28 mouse cellular contexts compared by ENCODE assay signal in the genomic region with DNA sequence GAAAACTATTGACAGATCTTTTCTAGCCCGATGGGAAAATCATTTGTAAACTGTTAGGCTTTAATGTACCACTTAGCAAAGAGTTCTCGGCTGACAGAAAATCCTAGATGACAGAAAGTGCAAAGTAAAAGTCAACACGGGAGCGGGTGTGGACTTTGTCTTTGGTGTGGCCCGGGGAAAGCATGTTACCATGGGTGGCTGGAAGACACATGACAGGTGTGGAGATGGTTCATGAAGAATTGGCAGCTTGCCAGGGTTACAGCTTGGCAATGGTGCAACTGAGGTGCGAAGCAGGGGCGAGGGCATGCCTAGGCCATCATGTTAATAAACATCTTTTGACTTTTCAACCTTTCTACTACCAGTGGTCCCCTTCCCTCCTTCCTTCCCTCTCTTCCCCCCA.
DNase-seq lines count a peak whose midpoint lies in the region; ATAC-seq lines count a peak whose summit lies in the region.
"Had no signal": no experiment of that assay in that cellular context is flagged by ENCODE, and none has a peak within 500 bp of the region (broad histone marks: within the 10 kb centered on the region; RNA-seq: fewer than 3 reads in every experiment).

No protein-coding gene starts in this region.

- H3K9ac ChIP-seq in intestine, embryonic 15.5 days, result no peak overlapping the region
- H3K9ac ChIP-seq in stomach, embryonic 15.5 days, result no peak overlapping the region
- H3K9ac ChIP-seq: embryonic facial prominence, embryonic 15.5 days; forebrain, embryonic 12.5 days; hindbrain, embryonic 13.5 days; kidney, embryonic 15.5 days; liver, embryonic 14.5 days; lung, embryonic 14.5 days; midbrain, embryonic 15.5 days had no signal

- 54% methylated on average over 7 of the region's 7 CpGs for WGBS in intestine, embryonic 15.5 days
- WGBS in stomach, embryonic 15.5 days, result 53% methylated on average over 7 of the region's 7 CpGs

- peak; percentile 84 for ATAC-seq in intestine, embryonic 15.5 days
- peak; percentile 53; the same call in 1 of the 2 replicates for ATAC-seq in stomach, embryonic 15.5 days (ENCODE audit: insufficient read depth, low FRiP score, low read depth)
- ATAC-seq: midbrain, embryonic 15.5 days; Patski had no signal

- H3K4me3 ChIP-seq in intestine, embryonic 15.5 days (replicated peaks), result no peak overlapping the region
- no peak overlapping the region for H3K4me3 ChIP-seq in stomach, embryonic 15.5 days (replicated peaks)
- H3K4me3 ChIP-seq: embryonic facial prominence, embryonic 10.5 days; embryonic facial prominence, embryonic 15.5 days; forebrain, embryonic 12.5 days; hindbrain, embryonic 13.5 days; kidney, embryonic 15.5 days; midbrain, embryonic 10.5 days; midbrain, embryonic 15.5 days had no signal

- DNase-seq in cerebellum, postnatal 14 days, result peak; percentile 1 to 18
- no peak for DNase-seq in cerebellum, adult 9-10 months
- DNase-seq in kidney, postnatal 10 days, result peak; percentile 4
- no peak for DNase-seq in kidney, postnatal 36 days
- DNase-seq in urinary bladder, postnatal 4 days (ENCODE audit: low spot score in 2 of 2), result no peak
- DNase-seq: adrenal gland, postnatal 10 days; cerebellum, adult 11 months; heart, adult 18-20 months; heart, postnatal 4 days; kidney, adult 18-20 months; kidney, postnatal 4 days; liver; lung, embryonic 14.5 days; right cerebral cortex, postnatal 4 days; thymus, adult 2 months; thymus, postnatal 36 days had no signal

- H3K9me3 ChIP-seq in intestine, embryonic 15.5 days, result no peaks in the 10 kb centered on the region
- no peaks in the 10 kb centered on the region for H3K9me3 ChIP-seq in stomach, embryonic 15.5 days
- H3K9me3 ChIP-seq: embryonic facial prominence, embryonic 10.5 days; embryonic facial prominence, embryonic 15.5 days; forebrain, embryonic 12.5 days; hindbrain, embryonic 13.5 days; kidney, embryonic 15.5 days; midbrain, embryonic 10.5 days; midbrain, embryonic 15.5 days had no signal

- no peaks in the 10 kb centered on the region for H3K27me3 ChIP-seq in intestine, embryonic 15.5 days (replicated peaks)
- no peaks in the 10 kb centered on the region for H3K27me3 ChIP-seq in stomach, embryonic 15.5 days (replicated peaks)
- H3K27me3 ChIP-seq: embryonic facial prominence, embryonic 15.5 days; forebrain, embryonic 12.5 days; hindbrain, embryonic 13.5 days; midbrain, embryonic 15.5 days had no signal

- no peak overlapping the region for H3K4me2 ChIP-seq in intestine, embryonic 15.5 days (replicated peaks)
- no peak overlapping the region for H3K4me2 ChIP-seq in stomach, embryonic 15.5 days
- H3K4me2 ChIP-seq: embryonic facial prominence, embryonic 15.5 days; forebrain, embryonic 12.5 days; heart, embryonic 11.5 days; hindbrain, embryonic 13.5 days; kidney, embryonic 15.5 days; lung, embryonic 14.5 days; midbrain, embryonic 15.5 days had no signal

- no peak overlapping the region for H3K27ac ChIP-seq in intestine, embryonic 15.5 days
- H3K27ac ChIP-seq in stomach, embryonic 15.5 days, result no peak overlapping the region
- H3K27ac ChIP-seq: embryonic facial prominence, embryonic 10.5 days; embryonic facial prominence, embryonic 15.5 days; forebrain, embryonic 12.5 days; hindbrain, embryonic 13.5 days; kidney, embryonic 15.5 days; liver, embryonic 14.5 days; midbrain, embryonic 10.5 days; midbrain, embryonic 15.5 days had no signal

- no peaks in the 10 kb centered on the region for H3K4me1 ChIP-seq in intestine, embryonic 15.5 days (replicated peaks)
- no peaks in the 10 kb centered on the region for H3K4me1 ChIP-seq in stomach, embryonic 15.5 days
- H3K4me1 ChIP-seq: embryonic facial prominence, embryonic 10.5 days; embryonic facial prominence, embryonic 15.5 days; hindbrain, embryonic 13.5 days; kidney, embryonic 15.5 days; midbrain, embryonic 15.5 days had no signal

- H3K36me3 ChIP-seq in intestine, embryonic 15.5 days, result no peaks in the 10 kb centered on the region
- H3K36me3 ChIP-seq in stomach, embryonic 15.5 days, result no peaks in the 10 kb centered on the region
- H3K36me3 ChIP-seq: embryonic facial prominence, embryonic 10.5 days; embryonic facial prominence, embryonic 15.5 days; forebrain, embryonic 12.5 days; hindbrain, embryonic 13.5 days; kidney, embryonic 15.5 days; midbrain, embryonic 10.5 days; midbrain, embryonic 15.5 days had no signal

Comparison
In these comparisons a context has a peak if more than half of its experiments do, and no peak if none do; other contexts are left out.
1. DNase-seq: peak in cerebellum, postnatal 14 days (2 of 2) and kidney, postnatal 10 days (single experiment); none in cerebellum, adult 9-10 months (single experiment), kidney, postnatal 36 days (0 of 2) and urinary bladder, postnatal 4 days (0 of 2).